ENCODE assay signal across 23 mouse cellular contexts in the genomic region with DNA sequence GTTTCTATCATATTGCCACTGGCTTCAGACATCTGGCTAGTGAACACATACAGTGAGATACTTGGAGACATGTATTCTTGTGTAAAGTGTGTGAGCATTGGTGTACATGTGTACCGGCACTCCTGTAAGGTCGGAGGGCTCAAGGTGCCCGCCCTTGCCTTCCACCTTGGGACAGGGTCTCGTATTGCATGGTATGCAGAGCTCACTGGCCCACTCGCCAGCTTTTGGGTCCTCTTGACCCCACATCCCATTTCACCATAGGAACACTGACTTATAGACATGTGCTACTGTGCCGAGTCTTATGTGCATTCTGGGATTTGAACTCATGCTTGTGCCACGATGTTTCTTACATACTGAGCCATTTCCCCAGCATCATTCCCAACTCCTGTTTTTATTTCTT. TPM values are rescaled to one million over a fixed set of nuclear protein-coding genes. Genes with fewer than 3 reads are reported as not detected.
A peak's percentile ranks its signal among the peaks of the same experiment; 100 is the strongest.
DNase-seq lines count a peak whose midpoint lies in the region; ATAC-seq and TF ChIP-seq lines count a peak whose summit lies in the region.
"Had no signal": no experiment of that assay in that cellular context is flagged by ENCODE, and none has a peak within 500 bp of the region (broad histone marks: within the 10 kb centered on the region; RNA-seq: fewer than 3 reads in every experiment).

No protein-coding gene starts in this region.

- H3K4me1 ChIP-seq in heart, embryonic 12.5 days (replicated peaks): no peaks in the 10 kb centered on the region
- H3K4me1 ChIP-seq in lung, postnatal 0 days (ENCODE audit: insufficient read depth, low read depth, low read length): no peaks in the 10 kb centered on the region
- H3K4me1 ChIP-seq: embryonic facial prominence, embryonic 10.5 days; embryonic facial prominence, embryonic 12.5 days; forebrain, embryonic 13.5 days; forebrain, embryonic 15.5 days had no signal

- intact Hi-C loops in gastrocnemius, postnatal 14 days (cut with DNase I; ENCODE audit: low total_unique reads): no loop called here

- H3K4me2 ChIP-seq in heart, embryonic 12.5 days: no peak overlapping the region
- H3K4me2 ChIP-seq in lung, postnatal 0 days (replicated peaks; ENCODE audit: low read depth, low read length): no peak overlapping the region
- H3K4me2 ChIP-seq in myocyte (ENCODE audit: low read depth): no peak overlapping the region
- H3K4me2 ChIP-seq: embryonic facial prominence, embryonic 12.5 days; forebrain, embryonic 13.5 days; forebrain, embryonic 15.5 days had no signal

- peak; percentile 84 for DNase-seq in heart, adult 11 months
- DNase-seq in lung, postnatal 0 days (ENCODE audit: low spot score): no peak
- DNase-seq in lung, postnatal 4 days: no peak
- peak; percentile 18 for DNase-seq in 3134 (ENCODE audit: extremely low read depth, insufficient read length, low spot score)
- DNase-seq in gastrocnemius, postnatal 14 days: no peak
- DNase-seq in right cerebral cortex, postnatal 36 days (ENCODE audit: low spot score in 2 of 2): no peak
- DNase-seq: adrenal gland, adult 8-10 months; adrenal gland, postnatal 14 days; adrenal gland, postnatal 36 days; cerebellum, adult 11-12 months; cerebellum, adult 2 months; cerebellum, adult 9-10 months; cerebellum, postnatal 10 days; cerebellum, postnatal 25 days had no signal

- no peak overlapping the region for H3ac ChIP-seq in myocyte (ENCODE audit: control insufficient read depth, insufficient read length)

- peaks cover 44% of the 10 kb centered on the region for H3K36me3 ChIP-seq in heart, embryonic 12.5 days
- peaks cover 33% of the 10 kb centered on the region for H3K36me3 ChIP-seq in lung, postnatal 0 days (ENCODE audit: insufficient read depth, low read length)
- peaks cover 42% of the 10 kb centered on the region for H3K36me3 ChIP-seq in myocyte (ENCODE audit: control insufficient read depth, insufficient read depth)

- H3K9me3 ChIP-seq in heart, embryonic 12.5 days (replicated peaks): no peaks in the 10 kb centered on the region
- H3K9me3 ChIP-seq in lung, postnatal 0 days (ENCODE audit: low read length): no peaks in the 10 kb centered on the region
- H3K9me3 ChIP-seq: embryonic facial prominence, embryonic 10.5 days; embryonic facial prominence, embryonic 12.5 days; forebrain, embryonic 13.5 days; forebrain, embryonic 15.5 days; G1E had no signal

- TF ChIP-seq CTCF in lung, postnatal 0 days (IDR thresholded peaks at IDR 0.05): no peak

- H3K9ac ChIP-seq in heart, embryonic 12.5 days: no peak overlapping the region
- no peak overlapping the region for H3K9ac ChIP-seq in lung, postnatal 0 days (replicated peaks; ENCODE audit: low read depth)
- H3K9ac ChIP-seq: embryonic facial prominence, embryonic 12.5 days; forebrain, embryonic 13.5 days; forebrain, embryonic 15.5 days had no signal

- WGBS in heart, embryonic 12.5 days: 91% methylated on average over 7 of the region's 7 CpGs
- 95% methylated on average over 7 of the region's 7 CpGs for WGBS in lung, postnatal 0 days

- H3K4me3 ChIP-seq in heart, embryonic 12.5 days: no peak overlapping the region
- H3K4me3 ChIP-seq in lung, postnatal 0 days (ENCODE audit: low read depth, low read length): no peak overlapping the region
- no peak overlapping the region for H3K4me3 ChIP-seq in myocyte
- H3K4me3 ChIP-seq: embryonic facial prominence, embryonic 10.5 days; embryonic facial prominence, embryonic 12.5 days; forebrain, embryonic 13.5 days; forebrain, embryonic 15.5 days had no signal

- no peak for TF ChIP-seq EP300 in lung, postnatal 0 days (IDR thresholded peaks at IDR 0.05)

- TF ChIP-seq POLR2A in myocyte (IDR thresholded peaks at IDR 0.05; ENCODE audit: insufficient read length, low read depth): no peak

- no peaks in the 10 kb centered on the region for H3K79me2 ChIP-seq in myocyte (ENCODE audit: control insufficient read depth, insufficient read depth)

- H3K27me3 ChIP-seq in heart, embryonic 12.5 days (replicated peaks): no peaks in the 10 kb centered on the region
- H3K27me3 ChIP-seq in lung, postnatal 0 days (replicated peaks; ENCODE audit: insufficient read depth, low read length): no peaks in the 10 kb centered on the region
- H3K27me3 ChIP-seq in myocyte (ENCODE audit: control insufficient read depth, insufficient read depth, insufficient read length): no peaks in the 10 kb centered on the region
- H3K27me3 ChIP-seq: embryonic facial prominence, embryonic 12.5 days; forebrain, embryonic 13.5 days; forebrain, embryonic 15.5 days; Patski had no signal

- ATAC-seq in heart, embryonic 12.5 days (ENCODE audit: insufficient number of reproducible peaks, low FRiP score): no peak
- ATAC-seq in lung, postnatal 0 days: peak; percentile 25; the same call in 1 of the 2 replicates
- ATAC-seq: activated CD4-positive, CD25-positive, alpha-beta regulatory T cell, adult 4 months; forebrain, embryonic 13.5 days; forebrain, embryonic 15.5 days; Patski had no signal

- H3K27ac ChIP-seq in heart, embryonic 12.5 days (ENCODE audit: poor library complexity, severe bottlenecking): no peak overlapping the region
- H3K27ac ChIP-seq in lung, postnatal 0 days (ENCODE audit: low read length): no peak overlapping the region
- H3K27ac ChIP-seq: embryonic facial prominence, embryonic 10.5 days; embryonic facial prominence, embryonic 12.5 days; forebrain, embryonic 13.5 days; forebrain, embryonic 15.5 days had no signal

TF ChIP-seq in myocyte, 11 proteins besides CTCF, POLR2A, EP300 and RAD21:
- peak; percentile 89 for TF ChIP-seq POLR2AphosphoS2 (IDR thresholded peaks at IDR 0.05; ENCODE audit: insufficient read length, low read depth)
- TF ChIP-seq MAX (IDR thresholded peaks at IDR 0.05; ENCODE audit: low read depth): no peak
- TF ChIP-seq TCF3 (IDR thresholded peaks at IDR 0.05; ENCODE audit: insufficient read length, low read depth): no peak
- no peak for TF ChIP-seq USF1 (IDR thresholded peaks at IDR 0.05; ENCODE audit: low read depth)
- TF ChIP-seq TCF12 (IDR thresholded peaks at IDR 0.05; ENCODE audit: insufficient read depth, poor library complexity, severe bottlenecking): no peak
- no peak for TF ChIP-seq REST (IDR thresholded peaks at IDR 0.05; ENCODE audit: insufficient read depth, insufficient read length)
- no peak for TF ChIP-seq MYOD1 (IDR thresholded peaks at IDR 0.05; ENCODE audit: control insufficient read depth in 1 of 3, insufficient read length in 2 of 3, low read depth in 2 of 3)
- TF ChIP-seq CEBPB (IDR thresholded peaks at IDR 0.05; ENCODE audit: insufficient read depth, poor library complexity, severe bottlenecking): no peak
- TF ChIP-seq SRF (IDR thresholded peaks at IDR 0.05; ENCODE audit: control insufficient read depth, insufficient read length, low read depth): no peak

RNA-seq across cellular contexts. Expression of a gene that starts 21.7 kb away (rescaled TPM):
- polyA plus RNA-seq in heart, embryonic 12.5 days (2016; fragmentation: Nextera tagmentation; extraction: Ambion mirVana): 16.7 and 16.9 TPM in 2 replicates
- polyA plus RNA-seq in lung, postnatal 0 days (2015; fragmentation: Nextera tagmentation; extraction: Ambion mirVana): 19.7 and 20.1 TPM in 2 replicates
- polyA plus RNA-seq in myocyte (2012; fragmentation: generic; extraction: Trizol): 6.4 TPM
- total RNA-seq in gastrocnemius, postnatal 14 days (2021): 10 to 100 TPM; 14.7 to 15.3 TPM

Comparison
In these comparisons a context has a peak if more than half of its experiments do, and no peak if none do; other contexts are left out.
1. DNase-seq: peak in heart, adult 11 months (single experiment) and 3134 (single experiment); none in lung, postnatal 0 days (single experiment), lung, postnatal 4 days (0 of 2), gastrocnemius, postnatal 14 days (single experiment) and right cerebral cortex, postnatal 36 days (0 of 2).